Comparison of ENCODE assay signal across 15 mouse cellular contexts in the genomic region with DNA sequence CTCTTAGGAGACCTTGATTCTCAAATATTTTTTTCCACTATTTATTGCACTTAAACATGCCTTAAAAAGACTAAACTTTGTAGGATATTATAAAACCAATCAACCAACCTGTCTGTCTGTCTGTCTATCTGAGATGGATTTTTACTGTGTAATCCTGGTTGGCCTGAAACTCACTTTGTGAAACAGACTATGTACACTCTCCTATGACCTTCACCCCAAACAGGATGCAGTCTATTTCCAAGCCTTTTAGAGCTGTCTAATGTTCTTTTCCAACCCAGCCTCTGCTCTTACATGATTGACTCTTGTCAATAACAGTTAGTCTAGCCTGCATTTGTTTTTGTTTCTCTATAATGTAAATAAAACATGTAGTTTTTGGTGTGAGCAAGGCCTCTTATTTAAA.
"Had no signal": no experiment of that assay in that cellular context is flagged by ENCODE, and none has a peak within 500 bp of the region (broad histone marks: within the 10 kb centered on the region; RNA-seq: fewer than 3 reads in every experiment).

No protein-coding gene starts in this region.

- H3K4me3 ChIP-seq: limb, embryonic 10.5 days; midbrain, embryonic 15.5 days; neural tube, embryonic 13.5 days had no signal

- H3K36me3 ChIP-seq: midbrain, embryonic 15.5 days; neural tube, embryonic 13.5 days had no signal

- DNase-seq: kidney, adult 11 months; kidney, adult 9 months; kidney, postnatal 14 days; lung, embryonic 14.5 days; lung, postnatal 10 days; retina, postnatal 1 day; right cerebral cortex, postnatal 4 days; spleen, adult 18-20 months; thymus, postnatal 4 days had no signal

- H3K4me1 ChIP-seq: limb, embryonic 10.5 days; midbrain, embryonic 15.5 days had no signal

- H3K27me3 ChIP-seq: megakaryocyte, embryonic 14.5 days; midbrain, embryonic 15.5 days; neural tube, embryonic 13.5 days had no signal

- H3K27ac ChIP-seq: limb, embryonic 10.5 days; macrophage; midbrain, embryonic 15.5 days; neural tube, embryonic 13.5 days had no signal

- H3K4me2 ChIP-seq: lung, embryonic 14.5 days; midbrain, embryonic 11.5 days; midbrain, embryonic 15.5 days; neural tube, embryonic 13.5 days had no signal

- ATAC-seq: midbrain, embryonic 15.5 days had no signal

- H3K9ac ChIP-seq: lung, embryonic 14.5 days; midbrain, embryonic 15.5 days; neural tube, embryonic 13.5 days had no signal

- H3K9me3 ChIP-seq: limb, embryonic 10.5 days; megakaryocyte, embryonic 14.5 days; midbrain, embryonic 15.5 days; neural tube, embryonic 13.5 days had no signal
